In genomic region chr11:103237757-103238156, GRCm38 (mm10) we compare ENCODE assay signal across 22 mouse cellular contexts. TPM values are rescaled to one million over a fixed set of nuclear protein-coding genes. Genes with fewer than 3 reads are reported as not detected.
DNase-seq lines count a peak whose midpoint lies in the region; ATAC-seq and TF ChIP-seq lines count a peak whose summit lies in the region.
"Had no signal": no experiment of that assay in that cellular context is flagged by ENCODE, and none has a peak within 500 bp of the region (broad histone marks: within the 10 kb centered on the region; RNA-seq: fewer than 3 reads in every experiment).

No protein-coding gene starts in this region.

- peak; percentile 39 for TF ChIP-seq CTCF in kidney, postnatal 0 days (IDR thresholded peaks at IDR 0.05; ENCODE audit: low read depth)

- DNase-seq in kidney, postnatal 0 days (ENCODE audit: low spot score): no peak
- DNase-seq in A20 (ENCODE audit: low read depth, low spot score): peak; percentile 40
- peak; percentile 32 to 37 for DNase-seq in B cell, adult 2 months
- DNase-seq in ZHBTc4 (ENCODE audit: low read depth, low spot score): peak; percentile 79
- no peak for DNase-seq in urinary bladder, postnatal 10 days (ENCODE audit: low spot score)
- DNase-seq in urinary bladder, adult 2 months (ENCODE audit: low spot score): no peak
- DNase-seq: adrenal gland, adult 8-10 months; cerebellum, adult 18-20 months; cerebellum, postnatal 36 days; heart, postnatal 36 days; kidney, adult 8-10 months; lung, postnatal 10 days; right cerebral cortex, postnatal 25 days had no signal

- peaks cover 38% of the 10 kb centered on the region for H3K36me3 ChIP-seq in kidney, postnatal 0 days (ENCODE audit: insufficient read depth, low read length)
- H3K36me3 ChIP-seq in kidney, embryonic 15.5 days: peaks cover 59% of the 10 kb centered on the region
- H3K36me3 ChIP-seq: liver, embryonic 15.5 days had no signal

- 88% methylated on average over 9 of the region's 9 CpGs for WGBS in kidney, postnatal 0 days
- WGBS in kidney, embryonic 15.5 days: 79% methylated on average over 9 of the region's 9 CpGs

- H3K4me1 ChIP-seq in kidney, postnatal 0 days (replicated peaks; ENCODE audit: insufficient read depth, low read length): no peaks in the 10 kb centered on the region
- peaks cover 17% of the 10 kb centered on the region for H3K4me1 ChIP-seq in kidney, embryonic 15.5 days
- H3K4me1 ChIP-seq: liver, embryonic 15.5 days had no signal

- H3K9ac ChIP-seq in kidney, postnatal 0 days (ENCODE audit: low read depth, low read length): no peak overlapping the region
- H3K9ac ChIP-seq in kidney, embryonic 15.5 days: no peak overlapping the region
- H3K9ac ChIP-seq: heart, embryonic 13.5 days; limb, embryonic 12.5 days; liver, embryonic 15.5 days; neural tube, embryonic 15.5 days had no signal

- no peak for ATAC-seq in kidney, postnatal 0 days (replicated peaks; ENCODE audit: low FRiP score, low read depth)
- ATAC-seq in kidney, embryonic 15.5 days (replicated peaks; ENCODE audit: low FRiP score): no peak
- ATAC-seq: forebrain, embryonic 14.5 days; hindbrain, embryonic 16.5 days had no signal

- H3K27ac ChIP-seq in kidney, postnatal 0 days: no peak overlapping the region
- H3K27ac ChIP-seq in kidney, embryonic 15.5 days: no peak overlapping the region
- H3K27ac ChIP-seq: embryonic facial prominence, embryonic 10.5 days; heart, embryonic 13.5 days; limb, embryonic 12.5 days; liver, embryonic 15.5 days; neural tube, embryonic 15.5 days had no signal

- no peaks in the 10 kb centered on the region for H3K9me3 ChIP-seq in kidney, postnatal 0 days (replicated peaks; ENCODE audit: low read length)
- H3K9me3 ChIP-seq in kidney, embryonic 15.5 days (replicated peaks): no peaks in the 10 kb centered on the region
- H3K9me3 ChIP-seq: embryonic facial prominence, embryonic 10.5 days; heart, embryonic 13.5 days; limb, embryonic 12.5 days; liver, embryonic 15.5 days; neural tube, embryonic 15.5 days had no signal

- no peak overlapping the region for H3K4me2 ChIP-seq in kidney, postnatal 0 days (ENCODE audit: low read length)
- H3K4me2 ChIP-seq in kidney, embryonic 15.5 days: no peak overlapping the region
- H3K4me2 ChIP-seq: heart, embryonic 13.5 days; limb, embryonic 12.5 days; liver, embryonic 15.5 days; neural tube, embryonic 15.5 days had no signal

- no peaks in the 10 kb centered on the region for H3K27me3 ChIP-seq in kidney, postnatal 0 days (ENCODE audit: insufficient read depth, low read length)
- no peaks in the 10 kb centered on the region for H3K27me3 ChIP-seq in kidney, embryonic 15.5 days
- H3K27me3 ChIP-seq: heart, embryonic 13.5 days; limb, embryonic 12.5 days; liver, embryonic 15.5 days; neural tube, embryonic 15.5 days had no signal

- no peak overlapping the region for H3K4me3 ChIP-seq in kidney, postnatal 0 days (replicated peaks; ENCODE audit: low read depth, low read length)
- H3K4me3 ChIP-seq in kidney, embryonic 15.5 days (replicated peaks): no peak overlapping the region
- H3K4me3 ChIP-seq: embryonic facial prominence, embryonic 10.5 days; heart, embryonic 13.5 days; limb, embryonic 12.5 days; liver, embryonic 15.5 days; neural tube, embryonic 15.5 days had no signal

RNA-seq across cellular contexts. Expression of gene Spata32, which starts 19.5 kb away (rescaled TPM):
- polyA plus RNA-seq in kidney, postnatal 0 days (2015; fragmentation: Nextera tagmentation; extraction: Ambion mirVana): not detected in 2 replicates
- polyA plus RNA-seq in kidney, embryonic 15.5 days (2015; fragmentation: Nextera tagmentation; extraction: Ambion mirVana): not detected in 2 replicates
- not detected in 2 replicates for polyA plus RNA-seq in urinary bladder, adult 2 months (2012; rRNA removed)
- polyA plus RNA-seq: embryonic facial prominence, embryonic 10.5 days; forebrain, embryonic 14.5 days; heart, embryonic 13.5 days; limb, embryonic 12.5 days; liver, embryonic 15.5 days; stomach, embryonic 14.5 days had no signal

RNA-seq across cellular contexts. Expression of gene 1700023F06Rik, which starts 29.4 kb away (rescaled TPM):
- 0.37 and 0.47 TPM in 2 replicates for polyA plus RNA-seq in kidney, postnatal 0 days (2015; fragmentation: Nextera tagmentation; extraction: Ambion mirVana)
- polyA plus RNA-seq in kidney, embryonic 15.5 days (2015; fragmentation: Nextera tagmentation; extraction: Ambion mirVana): 0.19 and 0.42 TPM in 2 replicates
- 1.3 and 3.3 TPM in 2 replicates for polyA plus RNA-seq in urinary bladder, adult 2 months (2012; rRNA removed)
- polyA plus RNA-seq: heart, embryonic 13.5 days had no signal

RNA-seq across cellular contexts. Expression of gene Map3k14, which starts 29.5 kb away (rescaled TPM):
- 3.2 and 3.8 TPM in 2 replicates for polyA plus RNA-seq in kidney, postnatal 0 days (2015; fragmentation: Nextera tagmentation; extraction: Ambion mirVana)
- 4.3 and 4.9 TPM in 2 replicates for polyA plus RNA-seq in kidney, embryonic 15.5 days (2015; fragmentation: Nextera tagmentation; extraction: Ambion mirVana)
- polyA plus RNA-seq in urinary bladder, adult 2 months (2012; rRNA removed): 6.6 and 8.9 TPM in 2 replicates

Comparison
In these comparisons a context has a peak if more than half of its experiments do, and no peak if none do; other contexts are left out.
1. DNase-seq: peak in A20 (single experiment), B cell, adult 2 months (2 of 2) and ZHBTc4 (single experiment); none in kidney, postnatal 0 days (single experiment), urinary bladder, postnatal 10 days (single experiment) and urinary bladder, adult 2 months (single experiment).